Mouse (Mus musculus): ENCODE measurements around the gene Tgfb2. TPM values are rescaled to one million over a fixed set of nuclear protein-coding genes. Genes with fewer than 3 reads are reported as not detected.

Gene Tgfb2
- polyA plus RNA-seq, 1 experiment from 2014 or later = 24.5 TPM

DNA sequence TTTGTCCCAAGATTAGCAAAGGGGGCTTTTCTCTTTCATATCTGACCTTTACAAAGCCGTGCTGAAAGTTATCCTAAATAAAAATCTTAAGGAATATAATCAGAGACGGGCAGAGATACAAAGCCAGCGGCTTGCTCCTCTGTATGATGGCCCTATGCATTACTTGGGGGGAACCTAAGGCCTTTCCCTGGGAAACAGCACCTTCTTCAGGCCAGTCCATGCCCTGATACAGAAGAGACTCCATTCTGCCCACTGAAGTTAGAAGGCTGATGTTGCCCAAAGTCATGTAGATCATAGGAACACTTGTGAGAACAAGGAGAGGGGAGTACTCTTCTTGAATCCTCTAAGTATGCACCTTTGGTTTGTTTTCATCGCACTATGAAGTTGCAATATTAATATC, 13.4 kb downstream of the Tgfb2 start:
- Histone ChIP-seq H3K4me2 (ENCODE audit: low read depth, low read length) (no peak overlapping the region), H3K27me3 (ENCODE audit: control insufficient read depth, insufficient read depth, low read length) (no peaks in the 10 kb centered on the region), H3K4me3 (replicated peaks; ENCODE audit: low read length) (no peak overlapping the region), H3K27ac (ENCODE audit: low read length) (no peak overlapping the region), H3K4me1 (ENCODE audit: control insufficient read depth, insufficient read depth, low read length) (peaks cover 18% of the 10 kb centered on the region; the same call in 1 of the 2 replicates), H3K9me3 (replicated peaks; ENCODE audit: control insufficient read depth, low read length) (no peaks in the 10 kb centered on the region), H3K36me3 (ENCODE audit: control insufficient read depth, insufficient read depth, low read length) (no peaks in the 10 kb centered on the region), H3K9ac (ENCODE audit: low read length) (no peak overlapping the region)
- ATAC-seq (ENCODE audit: insufficient read depth, low FRiP score) = no peak
- WGBS = 69% methylated on average over 4 of the region's 4 CpGs

DNA sequence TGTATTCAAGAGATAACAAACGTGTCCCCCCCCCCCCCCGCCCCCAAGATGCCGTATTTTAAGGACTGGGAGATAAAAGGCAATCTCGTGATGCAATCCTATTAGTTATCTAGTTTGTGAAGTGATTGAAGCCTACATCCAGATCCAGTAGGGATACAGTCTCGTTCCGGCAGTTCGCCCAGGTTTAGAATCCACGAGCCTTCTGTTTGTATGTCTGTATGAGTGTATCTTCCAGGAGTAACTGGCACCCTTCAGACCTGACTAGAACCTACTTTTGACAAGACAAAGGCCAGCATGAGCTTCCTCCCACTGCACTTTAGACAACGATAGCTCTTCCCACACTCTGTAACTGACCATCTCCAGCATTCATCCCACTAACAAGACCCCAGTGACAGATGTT, 14.1 kb downstream of the Tgfb2 start:
- no peaks in the 10 kb centered on the region for H3K9me3 ChIP-seq (replicated peaks; ENCODE audit: control insufficient read depth, low read length)
- no peak overlapping the region for H3K4me3 ChIP-seq (replicated peaks; ENCODE audit: low read length)
- WGBS = 90% methylated on average over 9 of the region's 9 CpGs
- no peak overlapping the region for H3K27ac ChIP-seq (ENCODE audit: low read length)
- peaks cover 21% of the 10 kb centered on the region; the same call in 1 of the 2 replicates for H3K4me1 ChIP-seq (ENCODE audit: control insufficient read depth, insufficient read depth, low read length)
- H3K36me3 ChIP-seq (ENCODE audit: control insufficient read depth, insufficient read depth, low read length) = no peaks in the 10 kb centered on the region
- no peaks in the 10 kb centered on the region for H3K27me3 ChIP-seq (ENCODE audit: control insufficient read depth, insufficient read depth, low read length)
- H3K9ac ChIP-seq (ENCODE audit: low read length) = no peak overlapping the region
- no peak overlapping the region for H3K4me2 ChIP-seq (ENCODE audit: low read depth, low read length)
- ATAC-seq (ENCODE audit: insufficient read depth, low FRiP score) = no peak

- no peak overlapping the region for H3K9ac ChIP-seq (ENCODE audit: low read length)
- WGBS = 83% methylated on average over 3 of the region's 3 CpGs
- peaks cover 9% of the 10 kb centered on the region; the same call in 1 of the 2 replicates for H3K4me1 ChIP-seq (ENCODE audit: control insufficient read depth, insufficient read depth, low read length)
- no peak overlapping the region for H3K27ac ChIP-seq (ENCODE audit: low read length)
- no peak overlapping the region for H3K4me3 ChIP-seq (replicated peaks; ENCODE audit: low read length)
- H3K9me3 ChIP-seq (replicated peaks; ENCODE audit: control insufficient read depth, low read length) = no peaks in the 10 kb centered on the region
- ATAC-seq (ENCODE audit: insufficient read depth, low FRiP score) = no peak
- no peak overlapping the region for H3K4me2 ChIP-seq (ENCODE audit: low read depth, low read length)
- H3K27me3 ChIP-seq (ENCODE audit: control insufficient read depth, insufficient read depth, low read length) = no peaks in the 10 kb centered on the region
- no peaks in the 10 kb centered on the region for H3K36me3 ChIP-seq (ENCODE audit: control insufficient read depth, insufficient read depth, low read length)
Measured at GRCm38 (mm10) chr1:186684041-186684440, 21.7 kb downstream of the Tgfb2 start.

DNA sequence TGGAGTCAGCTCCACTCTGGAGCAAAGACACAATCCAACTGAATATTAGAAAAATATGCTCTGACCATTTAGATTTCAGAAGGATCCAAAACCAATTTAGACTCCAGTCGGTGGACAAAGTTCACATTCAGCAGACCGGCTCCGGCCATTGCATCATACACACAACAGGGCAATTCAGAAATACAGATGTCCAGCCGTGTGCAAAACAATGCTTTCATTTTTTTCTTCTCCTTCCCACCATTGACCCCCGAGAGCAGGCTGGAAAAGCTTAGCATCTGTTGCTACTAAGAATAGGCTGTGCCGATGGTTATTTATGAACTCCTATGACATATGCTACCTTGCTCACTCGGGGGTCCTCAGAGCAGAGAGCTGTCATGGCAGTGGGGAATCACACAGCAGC, 23.2 kb downstream of the Tgfb2 start:
- no peaks in the 10 kb centered on the region for H3K36me3 ChIP-seq (ENCODE audit: control insufficient read depth, insufficient read depth, low read length)
- H3K27me3 ChIP-seq (ENCODE audit: control insufficient read depth, insufficient read depth, low read length) = no peaks in the 10 kb centered on the region
- H3K27ac ChIP-seq (ENCODE audit: low read length) = no peak overlapping the region
- no peak overlapping the region for H3K4me3 ChIP-seq (replicated peaks; ENCODE audit: low read length)
- H3K4me2 ChIP-seq (ENCODE audit: low read depth, low read length) = no peak overlapping the region
- peak; percentile 44; the same call in 1 of the 2 replicates for ATAC-seq (ENCODE audit: insufficient read depth, low FRiP score)
- 51% methylated on average over 7 of the region's 7 CpGs for WGBS
- no peaks in the 10 kb centered on the region for H3K9me3 ChIP-seq (replicated peaks; ENCODE audit: control insufficient read depth, low read length)
- no peak overlapping the region for H3K9ac ChIP-seq (ENCODE audit: low read length)
- H3K4me1 ChIP-seq (ENCODE audit: control insufficient read depth, insufficient read depth, low read length) = peaks cover 9% of the 10 kb centered on the region; the same call in 1 of the 2 replicates

DNA sequence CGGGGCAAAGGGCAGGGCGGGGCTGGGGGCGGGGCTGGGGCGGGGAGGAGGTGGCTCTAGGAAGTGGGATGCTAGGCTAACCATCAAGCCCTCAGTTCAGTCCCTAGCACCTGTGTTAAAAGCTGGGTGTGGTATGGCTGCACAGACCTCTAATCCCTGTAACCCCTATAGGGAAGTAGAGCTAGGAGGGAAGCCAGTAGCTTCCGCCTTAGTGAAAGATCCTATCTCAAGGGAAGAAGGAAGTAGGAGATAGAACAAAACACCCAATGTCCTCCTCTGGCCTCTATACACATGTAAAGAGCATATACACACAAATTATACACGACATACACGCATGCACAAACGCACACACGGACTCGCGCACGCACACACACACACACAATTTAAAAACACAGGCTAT, 28.2 kb downstream of the Tgfb2 start:
- no peak for ATAC-seq (ENCODE audit: insufficient read depth, low FRiP score)
- Histone ChIP-seq H3K9me3 (replicated peaks; ENCODE audit: control insufficient read depth, low read length) (no peaks in the 10 kb centered on the region), H3K4me3 (replicated peaks; ENCODE audit: low read length) (no peak overlapping the region), H3K36me3 (ENCODE audit: control insufficient read depth, insufficient read depth, low read length) (no peaks in the 10 kb centered on the region), H3K4me2 (ENCODE audit: low read depth, low read length) (no peak overlapping the region), H3K9ac (ENCODE audit: low read length) (no peak overlapping the region), H3K27me3 (ENCODE audit: control insufficient read depth, insufficient read depth, low read length) (no peaks in the 10 kb centered on the region), H3K27ac (ENCODE audit: low read length) (no peak overlapping the region), H3K4me1 (ENCODE audit: control insufficient read depth, insufficient read depth, low read length) (peaks cover 6% of the 10 kb centered on the region; the same call in 1 of the 2 replicates)
- 82% methylated on average over 12 of the region's 12 CpGs for WGBS

GRCm38 (mm10) chr1:186676199-186676598, 29.6 kb downstream of the Tgfb2 start:
- Histone ChIP-seq H3K36me3 (ENCODE audit: control insufficient read depth, insufficient read depth, low read length) (no peaks in the 10 kb centered on the region), H3K4me1 (ENCODE audit: control insufficient read depth, insufficient read depth, low read length) (no peaks in the 10 kb centered on the region), H3K9ac (ENCODE audit: low read length) (no peak overlapping the region), H3K4me3 (replicated peaks; ENCODE audit: low read length) (no peak overlapping the region), H3K9me3 (replicated peaks; ENCODE audit: control insufficient read depth, low read length) (no peaks in the 10 kb centered on the region), H3K4me2 (ENCODE audit: low read depth, low read length) (no peak overlapping the region), H3K27me3 (ENCODE audit: control insufficient read depth, insufficient read depth, low read length) (no peaks in the 10 kb centered on the region), H3K27ac (ENCODE audit: low read length) (no peak overlapping the region)
- ATAC-seq (ENCODE audit: insufficient read depth, low FRiP score) = no peak
- 71% methylated on average over 5 of the region's 5 CpGs for WGBS

DNA sequence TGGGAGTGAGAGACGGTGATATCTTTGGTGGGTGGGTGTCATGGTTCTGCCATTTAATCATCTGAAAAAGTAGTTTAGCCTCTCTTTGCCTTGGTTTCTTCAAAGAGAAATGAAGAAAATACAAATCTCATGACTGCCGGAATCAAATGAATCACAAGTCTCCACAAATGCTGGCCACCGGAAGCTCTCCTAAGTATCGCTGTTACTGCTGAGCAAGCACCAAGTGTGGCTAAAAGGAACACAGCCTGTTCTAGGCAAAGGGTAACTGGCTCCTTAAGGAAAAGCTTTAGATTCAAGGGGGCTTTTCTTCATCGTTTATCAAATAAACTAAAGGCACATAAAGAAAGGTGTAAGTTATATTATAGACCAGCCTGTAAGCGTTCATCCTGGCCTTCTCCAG, 30.5 kb downstream of the Tgfb2 start:
- Histone ChIP-seq H3K4me2 (ENCODE audit: low read depth, low read length) (no peak overlapping the region), H3K27me3 (ENCODE audit: control insufficient read depth, insufficient read depth, low read length) (no peaks in the 10 kb centered on the region), H3K4me1 (ENCODE audit: control insufficient read depth, insufficient read depth, low read length) (no peaks in the 10 kb centered on the region; the same call in 1 of the 2 replicates), H3K4me3 (replicated peaks; ENCODE audit: low read length) (no peak overlapping the region), H3K9ac (ENCODE audit: low read length) (no peak overlapping the region), H3K9me3 (replicated peaks; ENCODE audit: control insufficient read depth, low read length) (no peaks in the 10 kb centered on the region), H3K36me3 (ENCODE audit: control insufficient read depth, insufficient read depth, low read length) (no peaks in the 10 kb centered on the region), H3K27ac (ENCODE audit: low read length) (no peak overlapping the region)
- WGBS = 73% methylated on average over 6 of the region's 6 CpGs
- ATAC-seq (ENCODE audit: insufficient read depth, low FRiP score) = no peak

GRCm38 (mm10) chr1:186674621-186675020, 31.2 kb downstream of the Tgfb2 start:
- WGBS = 49% methylated on average over 3 of the region's 3 CpGs
- Histone ChIP-seq H3K9me3 (replicated peaks; ENCODE audit: control insufficient read depth, low read length) (no peaks in the 10 kb centered on the region), H3K4me1 (ENCODE audit: control insufficient read depth, insufficient read depth, low read length) (no peaks in the 10 kb centered on the region; the same call in 1 of the 2 replicates), H3K27me3 (ENCODE audit: control insufficient read depth, insufficient read depth, low read length) (no peaks in the 10 kb centered on the region), H3K4me2 (ENCODE audit: low read depth, low read length) (no peak overlapping the region), H3K27ac (ENCODE audit: low read length) (no peak overlapping the region), H3K4me3 (replicated peaks; ENCODE audit: low read length) (no peak overlapping the region), H3K9ac (ENCODE audit: low read length) (no peak overlapping the region), H3K36me3 (ENCODE audit: control insufficient read depth, insufficient read depth, low read length) (no peaks in the 10 kb centered on the region)
- no peak for ATAC-seq (ENCODE audit: insufficient read depth, low FRiP score)

GRCm38 (mm10) chr1:186673166-186673565, 32.6 kb downstream of the Tgfb2 start:
- Histone ChIP-seq H3K27ac (ENCODE audit: low read length) (no peak overlapping the region), H3K27me3 (ENCODE audit: control insufficient read depth, insufficient read depth, low read length) (no peaks in the 10 kb centered on the region), H3K9me3 (replicated peaks; ENCODE audit: control insufficient read depth, low read length) (no peaks in the 10 kb centered on the region), H3K9ac (ENCODE audit: low read length) (no peak overlapping the region), H3K4me1 (ENCODE audit: control insufficient read depth, insufficient read depth, low read length) (no peaks in the 10 kb centered on the region; the same call in 1 of the 2 replicates), H3K4me2 (ENCODE audit: low read depth, low read length) (no peak overlapping the region), H3K4me3 (replicated peaks; ENCODE audit: low read length) (no peak overlapping the region), H3K36me3 (ENCODE audit: control insufficient read depth, insufficient read depth, low read length) (no peaks in the 10 kb centered on the region)
- 85% methylated on average over 4 of the region's 4 CpGs for WGBS
- no peak for ATAC-seq (ENCODE audit: insufficient read depth, low FRiP score)

- Histone ChIP-seq H3K9me3 (replicated peaks; ENCODE audit: control insufficient read depth, low read length) (no peaks in the 10 kb centered on the region), H3K4me1 (ENCODE audit: control insufficient read depth, insufficient read depth, low read length) (no peaks in the 10 kb centered on the region), H3K27ac (ENCODE audit: low read length) (no peak overlapping the region), H3K4me2 (ENCODE audit: low read depth, low read length) (no peak overlapping the region), H3K9ac (ENCODE audit: low read length) (no peak overlapping the region), H3K36me3 (ENCODE audit: control insufficient read depth, insufficient read depth, low read length) (no peaks in the 10 kb centered on the region), H3K4me3 (replicated peaks; ENCODE audit: low read length) (no peak overlapping the region), H3K27me3 (ENCODE audit: control insufficient read depth, insufficient read depth, low read length) (no peaks in the 10 kb centered on the region; the same call in 1 of the 2 replicates)
- ATAC-seq (ENCODE audit: insufficient read depth, low FRiP score) = no peak
- WGBS = 83% methylated on average over 11 of the region's 11 CpGs
Measured at GRCm38 (mm10) chr1:186663412-186663811, 42.4 kb downstream of the Tgfb2 start.
